Mouse (Mus musculus) hindbrain, embryonic 16.5 days (tissue): ENCODE measurements at regions not wholly inside any gene's neighbourhood (a gene's known extent, or its start where the extent isn't known, plus 50 kb on each side); places are given as distances from the start of the nearest gene placed in this dataset.

Source experiments
- ATAC-seq: fragments of 200-750 bp; cut with Nextera tagmentation; 2 replicates; pipeline ENCODE4 v1.8.0; 2017; ENCODE audit warnings: moderate TSS enrichment, moderate library complexity
- H3K27ac ChIP-seq: fragments of 300-500 bp; sonication (generic); 2 replicates; pipeline ENCODE4 v1.5.1; 2014; ENCODE audit warnings: low read depth, mild to moderate bottlenecking, control low read depth, low read length, moderate library complexity
- H3K27me3 ChIP-seq: fragments of 300-500 bp; sonication (generic); replicated peaks from 2 replicates; pipeline ENCODE4 v1.6.1; 2014; ENCODE audit warnings: low read length; ENCODE audit not compliant: control insufficient read depth, insufficient read depth
- H3K36me3 ChIP-seq: fragments of 300-500 bp; sonication (generic); 2 replicates; pipeline ENCODE4 v1.6.1; 2014; ENCODE audit warnings: mild to moderate bottlenecking, low read length, moderate library complexity, mixed read lengths; ENCODE audit not compliant: control insufficient read depth, insufficient read depth
- H3K4me1 ChIP-seq: fragments of 300-500 bp; sonication (generic); 2 replicates; pipeline ENCODE4 v1.6.1; 2014; ENCODE audit warnings: low read depth, low read length; ENCODE audit not compliant: control insufficient read depth, insufficient read depth
- H3K4me2 ChIP-seq: fragments of 300-500 bp; sonication (generic); 2 replicates; pipeline ENCODE4 v1.6.1; 2014; ENCODE audit warnings: mild to moderate bottlenecking, low read length, control low read depth, moderate library complexity
- H3K4me3 ChIP-seq: fragments of 300-500 bp; sonication (generic); 2 replicates; pipeline ENCODE4 v1.5.1; 2014; ENCODE audit warnings: mild to moderate bottlenecking, low read length, control low read depth, moderate library complexity
- H3K9ac ChIP-seq: fragments of 300-500 bp; sonication (generic); 2 replicates; pipeline ENCODE4 v1.6.1; 2014; ENCODE audit warnings: low read depth, mild to moderate bottlenecking, control low read depth, low read length, moderate library complexity
- H3K9me3 ChIP-seq: fragments of 300-500 bp; sonication (generic); 2 replicates; pipeline ENCODE4 v1.6.1; 2014; ENCODE audit warnings: mild to moderate bottlenecking, low read length, moderate library complexity; ENCODE audit not compliant: control insufficient read depth
- WGBS: fragments of 180-500 bp; shearing (Covaris S2); extraction: QIAGEN DNeasy Blood & Tissue Kit; methylation state at CpG from one replicate; pipeline ENCODE4 v1.1.7; 2014; 5-methylcytosine and 5-hydroxymethylcytosine counted together

DNA sequence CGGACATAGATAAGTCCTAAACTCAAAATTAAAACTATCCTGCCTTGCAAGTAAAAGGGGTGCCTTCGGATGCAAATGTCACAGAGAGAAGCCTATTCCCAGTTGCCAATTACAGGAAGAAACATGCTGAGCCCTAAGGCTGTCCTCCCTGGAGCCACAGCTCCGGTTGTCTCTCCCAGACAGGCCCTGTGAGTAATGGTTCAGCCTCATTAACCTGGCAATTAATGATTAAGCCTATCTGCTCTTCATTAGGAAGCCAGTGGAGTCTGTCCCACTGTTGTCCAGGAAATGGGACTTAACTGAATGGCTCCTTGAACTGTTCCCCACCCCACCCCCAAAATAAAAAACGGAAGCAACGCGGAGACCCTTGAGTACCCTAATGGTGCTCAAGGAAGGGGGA lies 207.7 kb downstream of the Sec23a start:
- Histone ChIP-seq H3K9ac (no peak overlapping the region), H3K4me3 (no peak overlapping the region), H3K4me1 (no peaks in the 10 kb centered on the region), H3K4me2 (no peak overlapping the region), H3K9me3 (no peaks in the 10 kb centered on the region), H3K27me3 (no peaks in the 10 kb centered on the region), H3K36me3 (no peaks in the 10 kb centered on the region), H3K27ac (no peak overlapping the region)
- ATAC-seq = peak; percentile 76
- WGBS = 36% methylated on average over 6 of the region's 6 CpGs

DNA sequence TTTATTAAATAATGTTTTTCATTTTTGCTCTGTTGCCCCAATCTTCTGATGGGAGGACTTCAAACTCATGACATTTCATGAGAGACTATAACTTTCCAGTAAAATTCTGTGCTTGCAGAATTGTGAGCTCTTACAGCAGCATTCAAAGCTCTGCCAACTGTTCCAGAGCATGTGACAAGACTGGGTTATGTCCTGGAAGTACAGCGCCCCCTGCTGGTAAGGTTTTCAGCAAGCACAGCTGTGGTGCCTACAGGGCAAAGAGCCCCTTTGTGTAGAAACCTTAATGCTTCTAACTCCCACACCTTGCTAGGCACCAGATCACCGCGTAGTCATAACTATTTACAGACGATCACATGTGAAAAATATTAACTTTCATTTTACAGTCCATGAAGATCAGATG lies 209.4 kb downstream of the Sec23a start:
- peak; percentile 84 for ATAC-seq
- Histone ChIP-seq H3K9me3 (no peaks in the 10 kb centered on the region), H3K4me1 (no peaks in the 10 kb centered on the region), H3K27ac (no peak overlapping the region), H3K27me3 (no peaks in the 10 kb centered on the region), H3K4me2 (no peak overlapping the region), H3K4me3 (no peak overlapping the region), H3K36me3 (no peaks in the 10 kb centered on the region), H3K9ac (no peak overlapping the region)
- WGBS = 45% methylated on average over 4 of the region's 4 CpGs
